Mouse (Mus musculus) embryo, embryonic 11 days (tissue): ENCODE measurements at regions not wholly inside any gene's neighbourhood (a gene's known extent, or its start where the extent isn't known, plus 50 kb on each side); places are given as distances from the start of the nearest gene placed in this dataset.

Experiments
- DNase-seq: peaks from one replicate; pipeline ENCODE4 v3.0.0-alpha.2; 2015

- DNase-seq: no peak
Measured at GRCm38 (mm10) chr14:25346813-25347610, 112.0 kb upstream of the Zmiz1 start.

- DNase-seq: no peak
Measured at GRCm38 (mm10) chr14:25350282-25350964, 108.6 kb upstream of the Zmiz1 start.

- DNase-seq: no peak
Measured at GRCm38 (mm10) chr14:25353804-25354203, 105.2 kb upstream of the Zmiz1 start.

- no peak for DNase-seq
Measured at GRCm38 (mm10) chr14:25354288-25354850, 104.6 kb upstream of the Zmiz1 start.

DNA sequence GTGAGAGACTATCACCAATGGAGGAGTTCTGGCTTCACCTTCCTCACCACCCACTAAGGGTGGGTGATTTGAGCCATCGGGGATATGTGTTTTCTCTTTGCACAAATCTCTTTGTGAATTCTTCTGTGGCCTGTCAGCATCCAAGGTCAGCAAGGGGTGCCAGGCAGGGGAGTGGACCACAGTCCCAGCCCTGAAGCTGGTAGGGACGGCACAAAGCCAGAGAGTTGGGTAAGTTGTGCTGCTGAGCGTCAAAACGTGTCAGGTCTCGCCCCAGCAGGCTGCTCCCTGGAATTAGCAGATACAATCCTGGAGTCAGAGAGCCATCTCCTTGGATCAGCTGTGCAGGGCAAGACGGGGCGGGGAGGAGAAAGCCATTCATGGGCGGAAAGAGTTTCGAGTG, 101.2 kb upstream of the Zmiz1 start:
- DNase-seq: no peak

GRCm38 (mm10) chr14:25359824-25360294, 99.1 kb upstream of the Zmiz1 start:
- DNase-seq: no peak

GRCm38 (mm10) chr14:25360726-25361125, 98.3 kb upstream of the Zmiz1 start:
- no peak for DNase-seq

DNA sequence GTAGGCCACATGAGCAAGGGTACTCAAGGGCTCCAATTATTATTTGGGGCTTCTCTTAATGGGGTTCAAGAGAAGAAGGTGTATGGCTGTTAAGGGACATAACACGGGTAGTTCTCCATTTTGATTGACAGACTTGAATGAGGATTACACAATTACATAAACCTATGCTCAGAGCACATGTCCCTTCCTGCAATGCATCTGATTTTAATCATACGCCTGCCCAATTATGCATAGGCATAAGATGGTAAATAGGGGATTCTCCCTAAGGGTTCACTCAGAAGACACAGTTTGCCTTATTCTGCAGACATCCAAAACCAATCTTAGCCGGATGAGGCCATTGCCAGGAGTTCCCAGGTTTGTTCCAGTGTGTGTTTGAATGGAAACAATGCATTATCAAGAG, 97.9 kb upstream of the Zmiz1 start:
- DNase-seq: no peak

DNA sequence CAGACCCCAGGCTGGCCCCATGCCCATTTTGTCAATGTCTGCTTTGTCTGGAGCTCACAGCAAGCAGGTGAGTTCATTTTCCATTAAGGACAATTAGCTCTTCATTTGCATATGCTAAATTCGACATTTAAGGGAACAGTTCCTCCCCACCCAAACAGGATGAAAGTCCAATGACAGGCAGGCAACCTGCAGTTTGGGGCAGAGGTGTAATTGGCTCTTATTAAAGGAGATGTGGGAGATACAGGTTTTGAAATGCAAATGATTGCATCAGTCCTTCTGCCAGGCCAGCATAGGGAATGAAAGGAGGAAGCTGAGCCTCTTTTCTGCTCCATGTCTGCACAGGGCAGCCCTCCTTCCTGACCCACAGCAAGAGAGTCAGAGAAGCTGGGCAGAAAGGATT, 96.2 kb upstream of the Zmiz1 start:
- no peak for DNase-seq

DNA sequence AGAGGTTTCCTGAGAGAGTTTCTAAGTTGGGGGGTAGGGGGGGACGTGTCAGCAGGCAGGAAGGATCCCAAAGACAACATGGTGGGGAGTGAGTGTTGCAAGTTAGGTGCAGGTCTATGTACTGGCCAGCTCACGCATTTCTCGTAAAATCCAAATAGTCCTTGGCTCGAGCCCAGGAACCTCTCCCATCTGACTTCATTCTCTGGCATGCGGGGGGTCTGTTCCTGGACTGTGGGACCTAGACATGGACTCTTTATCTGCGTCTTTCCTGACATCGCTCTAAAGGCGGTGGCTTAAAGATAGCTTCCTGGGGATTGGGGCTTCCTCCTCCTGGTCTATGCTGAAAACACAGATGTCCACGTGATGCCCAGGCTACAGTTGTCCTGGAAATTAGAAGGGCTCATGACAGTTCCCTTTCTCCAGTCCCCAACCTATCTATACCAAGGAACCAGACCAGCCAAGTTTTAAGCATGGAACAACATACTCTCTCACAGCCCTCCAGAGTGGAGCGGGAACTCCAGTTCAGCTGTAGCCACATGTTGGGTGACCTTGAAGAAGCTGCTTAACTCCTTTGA, 93.7 kb upstream of the Zmiz1 start:
- DNase-seq: no peak

DNA sequence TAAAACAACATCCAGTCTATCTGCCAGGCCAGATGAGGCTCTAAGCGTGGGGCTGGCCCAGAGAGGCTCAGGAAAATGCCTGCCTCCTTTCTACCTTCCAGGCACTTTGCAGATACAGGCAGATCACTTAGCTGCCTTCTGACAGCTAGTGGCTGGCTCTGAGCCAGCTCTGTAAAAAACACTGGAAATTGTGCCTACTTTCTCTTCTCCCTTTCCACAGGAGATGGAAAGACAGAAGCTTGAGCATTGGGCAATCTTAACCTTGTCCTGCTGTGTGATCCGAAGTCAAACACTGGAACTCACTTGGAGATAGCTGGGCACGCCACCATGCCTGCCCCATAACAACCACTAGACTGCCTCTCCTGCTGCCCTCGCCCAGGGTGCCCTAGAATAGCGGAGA, 93.0 kb upstream of the Zmiz1 start:
- no peak for DNase-seq

- no peak for DNase-seq
Measured at GRCm38 (mm10) chr14:25370306-25371020, 88.5 kb upstream of the Zmiz1 start.

GRCm38 (mm10) chr14:25371021-25371400, 88.0 kb upstream of the Zmiz1 start:
- no peak for DNase-seq

GRCm38 (mm10) chr14:25371661-25372060, 87.3 kb upstream of the Zmiz1 start:
- peak; percentile 41 for DNase-seq

DNA sequence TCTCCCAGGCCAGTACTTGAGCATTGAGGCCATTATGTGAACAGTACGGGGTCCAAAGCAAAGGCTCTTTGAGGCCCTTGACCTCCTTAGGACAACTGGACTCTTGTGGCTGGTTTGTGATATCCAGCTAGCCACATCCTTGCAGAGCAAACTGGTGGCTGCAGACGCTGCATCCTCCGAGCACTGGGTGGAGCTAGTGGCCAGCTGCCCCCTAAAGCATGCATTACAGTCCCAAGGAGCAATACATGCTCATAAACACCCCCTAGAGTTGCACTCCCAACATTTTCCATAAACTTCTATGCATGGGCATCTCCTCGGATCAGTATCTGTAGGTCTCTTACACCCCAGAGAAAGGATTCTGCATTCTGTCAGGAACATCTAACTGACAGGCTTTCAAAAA, 86.4 kb upstream of the Zmiz1 start:
- DNase-seq: peak; percentile 42

- no peak for DNase-seq
Measured at GRCm38 (mm10) chr14:25373167-25373566, 85.8 kb upstream of the Zmiz1 start.

GRCm38 (mm10) chr14:25375001-25375400, 84.0 kb upstream of the Zmiz1 start:
- DNase-seq: no peak

GRCm38 (mm10) chr14:25377091-25377490, 81.9 kb upstream of the Zmiz1 start:
- DNase-seq: no peak

DNA sequence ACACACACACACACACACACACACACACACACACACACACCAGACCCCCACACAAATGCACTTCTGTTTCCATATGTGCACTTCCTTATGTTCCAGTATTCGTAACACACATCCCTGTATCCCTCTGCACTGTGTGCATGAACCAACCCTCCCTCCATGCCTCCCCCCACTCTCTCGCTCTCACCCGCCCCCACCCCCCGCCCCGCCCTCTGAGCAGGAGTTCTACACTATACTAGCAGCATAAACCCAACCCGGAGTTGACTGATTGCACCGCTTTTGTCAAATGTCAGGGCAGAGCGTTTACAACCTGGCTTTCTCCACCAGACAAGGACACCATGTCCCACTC, 81.5 kb upstream of the Zmiz1 start:
- DNase-seq: no peak

DNA sequence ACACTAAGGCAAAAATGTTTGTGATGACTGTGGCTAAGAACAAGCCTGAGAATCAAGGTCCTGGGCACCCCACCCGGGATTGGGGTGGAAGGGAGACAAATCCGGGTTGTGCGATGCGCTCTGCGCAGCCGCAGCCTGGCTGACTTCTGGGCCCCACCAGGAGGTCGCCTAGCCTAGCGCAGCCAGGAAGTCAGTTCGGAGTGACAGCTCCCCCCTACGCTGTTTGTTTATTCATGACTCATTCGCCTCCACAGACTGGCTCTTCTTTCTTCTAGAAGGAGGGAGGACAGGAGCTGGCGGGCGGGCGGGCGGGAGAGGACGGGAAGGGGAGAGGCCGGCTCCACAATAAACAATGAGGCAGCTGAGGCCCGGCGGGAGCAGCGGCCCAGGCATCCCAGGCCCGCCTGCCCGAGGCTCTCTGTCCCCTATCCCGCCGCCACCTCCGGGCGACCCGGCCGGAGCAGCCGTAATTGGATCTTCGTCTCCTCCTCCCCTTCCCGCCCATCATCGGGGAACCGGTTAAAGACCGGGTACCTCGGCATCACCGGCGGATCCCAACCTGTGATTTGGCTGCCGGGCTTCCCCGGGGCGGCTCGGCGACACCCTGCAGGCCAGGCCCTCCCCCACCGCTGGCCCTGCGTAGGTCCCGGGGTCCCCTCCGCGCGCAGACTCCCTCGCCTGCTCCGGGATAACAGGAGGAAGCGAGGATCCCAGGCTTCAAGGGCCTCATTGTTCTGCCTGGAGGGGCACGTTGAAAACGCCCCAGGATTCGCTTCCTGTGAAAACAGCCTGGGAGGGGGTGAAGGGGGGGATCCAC, 80.9 kb upstream of the Zmiz1 start:
- peak; percentile 94 for DNase-seq

DNA sequence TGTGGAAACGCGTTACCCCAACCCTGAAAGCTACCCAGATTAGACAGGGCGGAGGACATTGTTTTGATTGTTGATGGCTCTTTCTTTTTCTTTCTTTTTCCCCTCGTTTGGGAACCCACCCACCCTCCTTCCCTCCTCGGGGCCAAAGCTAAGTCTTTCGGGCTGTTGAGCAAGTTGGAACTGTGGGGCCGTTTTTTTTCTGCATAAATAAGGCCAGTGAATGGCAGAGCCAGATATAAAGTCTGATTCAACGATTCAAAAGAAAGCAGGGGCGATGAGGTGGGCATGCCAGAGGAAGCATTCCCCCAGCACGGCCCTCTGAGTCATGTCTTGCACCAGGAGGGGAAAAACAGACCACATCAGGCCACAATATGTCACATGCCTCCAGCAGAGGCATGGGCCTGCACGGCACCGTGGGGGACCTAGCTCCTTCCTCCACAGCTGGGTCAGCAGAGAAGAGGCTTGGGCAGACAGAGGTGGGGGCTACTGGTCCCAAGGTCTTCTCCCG, 80.2 kb upstream of the Zmiz1 start:
- peak; percentile 69 for DNase-seq
